Mouse (Mus musculus) bone marrow, adult 2 months (tissue): ENCODE measurements around the gene Gins1. TPM values are rescaled to one million over a fixed set of nuclear protein-coding genes. Genes with fewer than 3 reads are reported as not detected.
"Not testable (repeated sequence)": the region's sequence is repeated elsewhere in the genome, so short reads cannot be mapped to it uniquely, and the experiment has no call there.

Experiments used
- H3K27ac ChIP-seq: fragments of 200-500 bp; 2 replicates; pipeline ENCODE4 v1.5.1; 2012; ENCODE audit warnings: low read depth, mild to moderate bottlenecking, control low read depth, inconsistent platforms, low read length; ENCODE audit not compliant: control insufficient read depth, poor library complexity, insufficient read depth
- H3K4me1 ChIP-seq: fragments of 200-500 bp; 2 replicates; pipeline ENCODE4 v1.6.1; 2011; ENCODE audit warnings: low read length; ENCODE audit not compliant: control insufficient read depth, insufficient read depth
- H3K4me3 ChIP-seq: fragments of 200-500 bp; replicated peaks from 2 replicates; pipeline ENCODE3; 2011; ENCODE audit warnings: mild to moderate bottlenecking, low read depth, low read length, control low read depth; ENCODE audit not compliant: control insufficient read depth
- CTCF ChIP-seq: fragments of 200-500 bp; IDR thresholded peaks from 2 replicates; pipeline ENCODE4 v1.5.1; 2011; ENCODE audit warnings: low read length, control low read depth; ENCODE audit not compliant: control insufficient read depth, insufficient read depth
- POLR2A ChIP-seq: fragments of 200-500 bp; IDR thresholded peaks from 2 replicates; pipeline ENCODE4 v1.6.1; 2011; ENCODE audit warnings: low read depth, mild to moderate bottlenecking, control low read depth, low read length, borderline replicate concordance; ENCODE audit not compliant: control insufficient read depth
- WGBS: fragments of 180-500 bp; shearing (Covaris S2); methylation state at CpG from one replicate; pipeline ENCODE4 v1.1.7; 2018; 5-methylcytosine and 5-hydroxymethylcytosine counted together
- polyA plus RNA-seq: library from polyadenylated mRNA; stranded (reverse); fragments of >200 nt; gene quantifications from 2 replicates; pipeline ENCODE4 v1.2.4, GENCODE M21; 2011; ENCODE audit warnings: low replicate concordance; ENCODE audit not compliant: missing spikeins, insufficient read depth, insufficient read length

Gins1 gene
- polyA plus RNA-seq, 1 experiment = 37.4 TPM

GRCm38 (mm10) chr2:150900341-150900740, 4.9 kb upstream of the Gins1 start:
- H3K27ac ChIP-seq = no peak overlapping the region
- H3K4me3 ChIP-seq = no peak overlapping the region
- WGBS = 91% methylated on average over 6 of the region's 6 CpGs
- H3K4me1 ChIP-seq = peaks cover 2% of the 10 kb centered on the region; the same call in 1 of the 2 replicates
- TF ChIP-seq CTCF (no peak), POLR2A (no peak)

- no peak overlapping the region for H3K4me3 ChIP-seq
- H3K4me1 ChIP-seq = peaks cover 1% of the 10 kb centered on the region; the same call in 1 of the 2 replicates
- no peak overlapping the region for H3K27ac ChIP-seq
- no peak for TF ChIP-seq CTCF
- TF ChIP-seq POLR2A = no peak
- WGBS = 87% methylated on average over 8 of the region's 8 CpGs
Measured at GRCm38 (mm10) chr2:150902347-150902746, 2.9 kb upstream of the Gins1 start.

GRCm38 (mm10) chr2:150904272-150904935, 796 bp upstream of the Gins1 start, which contains the start of gene Abhd12:
Abhd12 (minus strand) TSS chr2:150904741.
- Histone ChIP-seq H3K4me3 (peak within 1 kb of the TSS; percentile 80), H3K27ac (peak within 1 kb of the TSS; percentile 72), H3K4me1 (peaks cover 1% of the 10 kb centered on the region; the same call in 1 of the 2 replicates)
- under 1% methylated on average over 72 of the region's 72 CpGs for WGBS
- TF ChIP-seq CTCF = no peak
- peak; percentile 91; the same call in 1 of the 2 replicates for TF ChIP-seq POLR2A

- H3K4me3 ChIP-seq, H3K27ac ChIP-seq: not testable (repeated sequence)
- 38% methylated on average over 6 of the region's 6 CpGs for WGBS
Measured at GRCm38 (mm10) chr2:150908881-150909280, 3.7 kb downstream of the Gins1 start.

GRCm38 (mm10) chr2:150909429-150910039, 4.3 kb downstream of the Gins1 start:
- peak overlapping the region; percentile 93 for H3K27ac ChIP-seq
- no peak for TF ChIP-seq CTCF
- TF ChIP-seq POLR2A = 0 out of 2 replicates have a peak, but pooled peaks have one; percentile 21
- WGBS = under 1% methylated on average over 35 of the region's 35 CpGs
- H3K4me1 ChIP-seq = no peaks in the 10 kb centered on the region
- peak overlapping the region; percentile 98 for H3K4me3 ChIP-seq

More at GRCm38 (mm10) chr2:150908881-150909280, 3.7 kb downstream of the Gins1 start:
- H3K4me1 ChIP-seq = not testable (repeated sequence)

- Histone ChIP-seq H3K27ac (no peak overlapping the region), H3K4me1 (no peaks in the 10 kb centered on the region), H3K4me3 (peak overlapping the region; percentile 98)
- TF ChIP-seq CTCF (no peak), POLR2A (no peak)
- 24% methylated on average over 9 of the region's 10 CpGs for WGBS
Measured at GRCm38 (mm10) chr2:150910295-150910881, 5.2 kb downstream of the Gins1 start.

- 41% methylated on average over 4 of the region's 4 CpGs for WGBS
Measured at GRCm38 (mm10) chr2:150914781-150915515, 9.7 kb downstream of the Gins1 start.

GRCm38 (mm10) chr2:150915786-150916185, 10.6 kb downstream of the Gins1 start:
- WGBS = 81% methylated on average over 5 of the region's 5 CpGs
- H3K27ac ChIP-seq = no peak overlapping the region
- H3K4me3 ChIP-seq = no peak overlapping the region
- no peaks in the 10 kb centered on the region for H3K4me1 ChIP-seq
- TF ChIP-seq POLR2A (no peak), CTCF (no peak)

More at GRCm38 (mm10) chr2:150914781-150915515, 9.7 kb downstream of the Gins1 start:
- Histone ChIP-seq H3K27ac (no peak overlapping the region), H3K4me1 (no peaks in the 10 kb centered on the region), H3K4me3 (no peak overlapping the region)
- TF ChIP-seq POLR2A (no peak), CTCF (no peak)
